Mouse (Mus musculus) adrenal gland, postnatal 25 days (tissue): Measurements from ENCODE around the gene 5430402E10Rik. TPM values are rescaled to one million over a fixed set of nuclear protein-coding genes. Genes with fewer than 3 reads are reported as not detected.
"Not testable (repeated sequence)": the region's sequence is repeated elsewhere in the genome, so short reads cannot be mapped to it uniquely, and the experiment has no call there.

Experiments used
- DNase-seq: peaks from one replicate; pipeline ENCODE4 v3.0.0; 2021; ENCODE audit warnings: mixed read lengths
- long read RNA-seq: library from polyadenylated mRNA; stranded (forward); transcript quantifications from one replicate; pipeline ENCODE4 v2.0.0, GENCODE M21; 2021
- total RNA-seq: library from RNA; stranded (reverse); gene quantifications from 2 replicates; pipeline ENCODE4 v1.2.3, GENCODE M21; 2021

The 5430402E10Rik gene
- total RNA-seq, result not detected in 2 replicates
- long read RNA-seq, result 0 reads

GRCm38 (mm10) chrX:77924962-77925361, at the start of gene 5430402E10Rik:
TSS of gene 5430402E10Rik (minus strand) at chrX:77925062.
- DNase-seq, result not testable (repeated sequence)

- DNase-seq, result peak; percentile 1
These were observed 44.8 kb downstream of the 5430402E10Rik start for GRCm38 (mm10) chrX:77880033-77880432.

Other genes starting within 250 kb of the 5430402E10Rik start
- gene Prkx, start 128.8 kb downstream of the 5430402E10Rik start, total RNA-seq, result 12.6 and 15.1 TPM in 2 replicates
- not detected in 2 replicates for gene Pbsn, start 71.4 kb downstream of the 5430402E10Rik start, total RNA-seq
- gene Gm14744, start 60.3 kb downstream of the 5430402E10Rik start, total RNA-seq, result not detected in 2 replicates
- not detected in 2 replicates for gene Obp1a, start 166.3 kb upstream of the 5430402E10Rik start, total RNA-seq
- not detected in 2 replicates for gene Gm5938, start 200.4 kb upstream of the 5430402E10Rik start, total RNA-seq